Mouse (Mus musculus): ENCODE measurements around the gene Erp29.

Gene Erp29

DNA sequence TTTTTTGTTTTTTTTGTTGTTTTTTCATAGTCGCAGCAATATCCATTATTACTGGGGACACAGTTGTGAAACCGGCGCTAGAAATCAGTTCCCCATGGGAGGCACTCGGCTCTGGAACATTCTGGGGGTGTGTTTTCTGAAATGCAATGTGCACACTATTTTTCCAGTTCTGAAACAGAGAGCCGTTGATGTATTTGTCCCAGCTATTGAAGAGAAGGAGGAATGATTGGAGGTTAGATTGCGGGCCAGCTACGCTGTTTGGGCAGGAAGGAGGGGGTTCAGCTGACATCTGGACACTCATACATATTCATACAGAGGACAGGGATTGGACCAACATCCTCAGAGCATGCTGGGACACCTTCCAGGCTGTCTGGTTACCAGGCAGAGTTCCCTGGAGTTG is 63.2 kb downstream of the Erp29 start:
- DNase-seq (ENCODE audit: low read depth, low spot score), result no peak

DNA sequence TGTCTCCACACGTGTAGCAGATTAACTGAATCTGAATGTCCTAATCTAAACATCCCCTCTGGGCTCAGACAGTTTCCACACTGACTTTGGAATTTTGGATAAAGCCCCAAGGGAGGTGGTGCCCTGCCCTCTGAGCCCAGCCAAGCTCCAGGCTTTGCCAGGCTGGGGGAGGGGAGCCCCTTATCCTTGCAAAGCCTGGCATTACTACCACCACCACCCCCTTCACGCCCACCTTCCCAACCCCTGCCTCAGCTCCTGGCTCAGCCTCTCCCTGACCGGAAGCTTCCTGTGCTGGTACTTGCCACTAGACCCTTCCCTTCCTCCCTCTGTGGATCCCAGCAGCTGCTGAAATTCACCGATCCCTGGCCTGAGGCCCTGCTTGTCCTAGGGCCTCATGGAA is 65.2 kb downstream of the Erp29 start:
- no peak for DNase-seq (ENCODE audit: low read depth, low spot score)

DNA sequence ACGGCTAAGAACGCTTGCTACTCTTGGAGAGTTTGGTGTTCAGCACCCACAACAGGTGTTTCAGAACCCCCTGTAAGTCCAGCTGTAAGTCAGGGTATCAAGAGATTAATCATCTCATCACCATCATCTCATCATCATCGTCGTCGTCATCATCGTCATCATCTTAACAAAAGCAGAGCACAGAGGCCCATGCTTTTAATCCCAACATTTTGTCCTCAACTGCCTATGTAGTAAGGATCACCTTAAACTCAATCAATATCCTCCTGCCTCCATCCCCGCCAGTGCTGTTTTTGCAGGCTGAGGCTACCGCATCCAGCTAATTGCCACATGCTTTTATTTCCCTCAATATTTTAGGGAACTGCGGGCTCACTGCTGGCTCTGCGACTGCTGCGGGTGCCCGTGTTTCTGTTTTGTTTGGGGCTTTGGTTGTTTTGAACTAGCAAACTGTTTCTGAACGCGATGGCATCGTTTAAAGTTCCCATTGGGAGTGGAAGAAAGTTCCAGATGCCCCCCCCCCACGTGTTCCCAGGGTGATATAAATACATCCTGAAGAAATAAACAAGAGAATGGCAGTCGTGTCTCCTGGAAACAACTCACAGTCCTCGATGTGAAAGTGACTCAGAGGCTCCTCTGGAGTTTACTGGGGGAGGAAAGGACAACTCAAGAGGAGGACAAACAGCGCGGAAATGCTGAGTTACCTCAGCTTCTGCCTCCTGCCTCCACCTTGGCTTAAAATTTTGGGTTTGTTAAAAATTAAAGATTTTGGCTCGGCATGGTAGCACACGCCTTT is 66.0 kb downstream of the Erp29 start:
- no peak for DNase-seq (ENCODE audit: low read depth, low spot score)

GRCm38 (mm10) chr5:121385461-121386119 is 66.7 kb downstream of the Erp29 start, which contains the start of gene Trafd1:
TSS of gene Trafd1 (minus strand) at chr5:121385632.
- DNase-seq (ENCODE audit: low read depth, low spot score), result peak; percentile 87

DNA sequence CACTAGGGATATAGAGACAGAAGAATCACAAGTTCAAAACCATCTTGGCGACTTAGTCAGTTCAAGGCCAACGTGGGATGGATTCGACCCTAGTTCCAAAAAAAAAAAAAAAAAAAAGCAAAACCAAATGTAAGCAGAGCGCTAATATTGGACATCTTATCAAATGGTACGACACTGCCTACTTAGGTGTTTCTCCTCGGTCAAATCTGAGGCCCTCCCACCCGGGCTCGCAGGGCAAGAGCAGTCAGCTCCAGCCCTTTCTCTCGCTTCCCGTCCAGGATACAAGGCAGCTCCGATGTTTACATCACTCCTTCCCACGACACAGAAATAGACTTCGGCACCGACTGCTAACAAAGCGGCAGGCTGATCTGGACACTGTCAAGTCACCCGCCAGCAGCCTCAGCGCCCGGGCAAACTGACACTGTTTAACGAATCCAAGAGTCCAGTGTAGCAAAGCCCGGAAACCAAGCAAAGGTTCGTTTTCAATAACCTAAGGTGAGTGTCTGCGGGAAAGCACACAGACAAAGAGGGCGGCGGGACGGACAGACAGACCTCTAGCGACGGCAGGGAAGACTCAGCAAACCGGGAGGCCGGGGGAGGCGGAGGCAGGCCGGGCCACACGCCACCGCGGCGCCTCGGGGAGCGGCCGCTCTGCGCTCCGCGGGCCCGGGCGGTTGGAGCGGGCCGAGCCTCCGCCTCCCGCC is 67.4 kb downstream of the Erp29 start:
- DNase-seq (ENCODE audit: low read depth, low spot score), result no peak

GRCm38 (mm10) chr5:121383857-121384756 is 68.2 kb downstream of the Erp29 start:
- DNase-seq (ENCODE audit: low read depth, low spot score), result no peak

GRCm38 (mm10) chr5:121380692-121381091 is 71.6 kb downstream of the Erp29 start:
- DNase-seq (ENCODE audit: low read depth, low spot score), result no peak

DNA sequence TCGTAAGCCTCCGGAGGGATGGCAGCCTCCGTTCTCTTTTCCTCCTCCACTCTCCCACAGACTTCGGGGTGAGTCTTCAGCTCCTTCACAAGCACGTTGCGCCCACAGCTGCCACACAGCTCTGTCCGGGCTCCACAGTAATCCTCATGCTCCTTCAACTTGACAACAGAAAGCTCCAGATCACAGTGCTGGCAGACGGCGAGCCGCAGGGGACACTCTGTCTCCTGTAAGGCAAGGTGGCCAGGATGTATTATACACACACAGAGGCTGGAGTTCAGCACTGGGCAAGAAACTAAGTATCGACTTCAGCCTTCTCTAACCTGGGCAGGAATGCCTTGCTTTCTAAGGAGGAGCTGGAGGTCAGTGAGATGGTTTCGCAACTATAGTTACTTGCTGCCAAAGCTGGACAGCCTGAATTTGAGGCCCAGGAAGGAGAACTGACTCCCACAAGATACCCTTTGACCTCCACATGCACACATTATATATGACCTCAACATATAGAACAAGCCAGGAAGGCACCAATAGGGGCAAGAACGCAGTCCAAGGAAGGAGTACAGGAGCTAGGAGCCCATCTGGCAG is 73.5 kb downstream of the Erp29 start:
- DNase-seq (ENCODE audit: low read depth, low spot score), result no peak
